Mouse (Mus musculus) lung, postnatal 36 days (tissue): Measurements from ENCODE around the gene Chmp1a.
"Not testable (repeated sequence)": the region's sequence is repeated elsewhere in the genome, so short reads cannot be mapped to it uniquely, and the experiment has no call there.

ENCODE experiments used
- DNase-seq: peaks from one replicate; pipeline ENCODE4 v3.0.0; 2022; ENCODE audit warnings: mixed read lengths

Chmp1a gene

GRCm38 (mm10) chr8:123231742-123232141 lies 19.2 kb upstream of the Chmp1a start:
- DNase-seq: no peak

DNA sequence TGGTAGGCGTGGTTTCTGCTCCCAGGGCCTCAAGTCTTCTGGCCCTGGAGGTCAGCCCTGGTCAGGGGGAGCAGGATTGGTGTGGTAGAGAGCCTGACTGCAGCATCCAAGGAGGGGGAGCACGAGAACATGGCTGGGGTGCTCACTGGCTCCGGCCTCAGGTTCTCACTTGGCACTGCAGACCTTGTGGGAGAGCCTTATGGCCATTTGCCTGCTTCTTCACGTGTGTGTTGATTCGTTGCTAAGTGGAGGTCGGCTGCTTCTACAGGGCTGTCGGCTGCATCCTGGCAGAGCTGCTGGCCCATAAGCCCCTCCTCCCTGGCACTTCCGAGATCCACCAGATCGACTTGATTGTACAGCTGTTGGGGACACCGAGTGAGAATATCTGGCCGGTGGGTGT lies 17.8 kb upstream of the Chmp1a start:
- not testable (repeated sequence) for DNase-seq

DNA sequence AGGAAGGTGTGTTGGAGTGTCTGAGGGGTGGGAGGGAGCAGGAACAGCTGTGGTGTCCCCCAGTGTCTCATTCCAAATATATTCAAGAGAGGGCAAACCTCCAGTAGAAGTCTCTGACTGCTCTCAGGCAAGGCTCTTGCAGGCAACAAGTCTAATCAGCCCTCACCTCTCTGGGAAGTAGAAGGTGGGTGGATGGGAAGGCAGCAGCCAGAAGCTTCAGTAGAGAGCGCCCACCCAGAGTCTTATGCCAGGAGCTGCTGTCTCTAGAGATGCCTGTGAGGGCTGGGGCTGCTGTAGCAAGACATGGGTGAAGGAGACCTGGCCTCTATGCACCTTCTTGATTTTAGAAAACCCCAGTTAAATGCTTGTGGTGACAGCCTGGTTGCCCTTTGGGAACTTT lies 15.9 kb upstream of the Chmp1a start:
- DNase-seq: no peak

- peak; percentile 96 for DNase-seq
Measured at GRCm38 (mm10) chr8:123224278-123225266, 12.0 kb upstream of the Chmp1a start, which contains the start of gene Cdk10. Gene Cdk10, plus strand, starts transcription at chr8:123224842.

DNA sequence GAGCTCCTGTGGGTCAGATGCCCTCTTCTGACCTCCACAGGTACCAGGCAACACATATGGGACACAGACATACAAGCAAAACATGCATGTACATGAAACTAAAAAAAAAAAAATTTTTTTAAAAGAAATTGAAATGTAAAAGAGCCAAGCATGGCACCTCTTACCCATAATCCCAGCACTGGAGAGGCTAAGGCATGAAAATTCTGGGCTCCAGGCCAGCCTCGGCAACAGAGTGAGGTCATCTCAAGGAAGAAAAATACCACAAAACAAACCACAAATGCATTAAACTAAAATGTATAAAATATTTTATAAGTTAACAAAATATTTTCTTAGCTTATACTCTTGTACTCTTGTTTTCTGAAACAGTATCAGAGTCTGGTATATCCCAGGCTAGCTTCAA lies 8.4 kb upstream of the Chmp1a start:
- no peak for DNase-seq

DNA sequence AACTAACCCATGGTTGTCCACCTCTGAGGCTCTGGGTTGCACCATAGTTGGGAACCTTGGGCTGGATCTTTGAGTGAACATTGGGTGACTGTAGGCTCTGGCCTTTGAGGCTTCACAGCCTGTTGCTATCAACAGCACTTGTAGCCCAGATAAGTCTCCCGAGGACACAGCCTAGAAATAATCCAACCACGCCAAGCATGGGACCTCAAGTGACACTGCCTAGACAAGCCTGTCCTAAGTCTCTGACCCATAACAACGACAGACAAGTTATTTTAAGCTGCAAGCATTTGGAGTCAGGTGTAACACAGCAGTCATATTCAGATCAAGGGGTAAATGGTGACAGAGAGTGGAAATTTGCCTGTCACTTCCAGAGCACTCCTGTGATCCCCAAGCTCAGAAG lies 2.9 kb upstream of the Chmp1a start:
- DNase-seq: no peak

DNA sequence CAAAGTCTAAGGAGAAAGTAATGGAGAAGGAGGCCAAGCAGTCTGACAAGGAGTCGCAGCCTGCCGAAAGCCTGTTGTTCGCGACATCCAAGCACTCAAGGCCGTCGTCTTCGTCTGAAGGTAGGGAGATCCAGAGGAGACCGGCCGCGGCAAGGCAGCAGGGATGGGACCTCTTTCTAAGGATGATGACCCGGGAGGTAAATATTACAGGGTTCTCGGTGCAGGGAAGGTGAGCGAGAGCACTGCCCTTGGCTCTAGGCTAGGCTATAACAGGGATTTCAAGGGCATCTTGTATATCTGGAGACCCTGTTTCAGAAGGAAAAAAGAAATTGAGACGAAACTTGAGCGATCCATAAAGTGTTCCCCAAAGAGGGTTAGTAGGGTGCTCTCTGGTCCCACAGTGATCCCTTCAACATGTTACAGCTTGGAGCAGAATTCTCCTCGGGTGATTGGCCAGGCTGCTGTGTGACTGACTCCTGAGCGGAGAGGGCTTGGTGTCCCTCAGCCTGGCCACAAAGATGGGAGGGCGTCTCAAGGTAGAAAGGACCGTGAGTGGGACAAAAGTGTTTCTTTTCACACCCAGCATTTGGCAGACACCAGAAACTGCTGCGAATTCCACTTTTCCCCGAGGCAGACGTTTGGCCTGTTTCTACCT lies 682 bp upstream of the Chmp1a start:
- DNase-seq: no peak

GRCm38 (mm10) chr8:123211876-123212275 lies 687 bp downstream of the Chmp1a start:
- DNase-seq: no peak

GRCm38 (mm10) chr8:123203571-123203970 lies 9.0 kb downstream of the Chmp1a start:
- no peak for DNase-seq

GRCm38 (mm10) chr8:123202288-123202687 lies 10.3 kb downstream of the Chmp1a start:
- peak; percentile 77 for DNase-seq

DNA sequence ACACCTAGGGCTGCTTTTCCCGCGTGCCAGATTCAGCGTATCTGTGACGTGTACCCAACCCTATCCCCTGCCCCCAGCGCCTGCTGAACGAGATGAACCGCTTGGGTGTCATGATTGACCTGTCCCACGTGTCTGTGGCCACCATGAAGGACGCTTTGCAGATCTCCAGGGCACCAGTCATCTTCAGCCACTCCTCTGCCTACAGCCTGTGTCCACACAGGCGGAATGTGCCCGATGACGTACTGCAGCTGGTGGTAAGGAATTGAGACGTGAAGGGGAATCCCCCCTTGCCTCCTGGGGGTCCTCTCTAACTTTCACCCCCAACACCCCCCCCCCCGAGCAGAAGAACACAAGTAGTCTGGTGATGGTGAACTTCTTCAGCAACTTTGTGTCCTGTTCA lies 12.7 kb downstream of the Chmp1a start:
- DNase-seq: no peak

DNA sequence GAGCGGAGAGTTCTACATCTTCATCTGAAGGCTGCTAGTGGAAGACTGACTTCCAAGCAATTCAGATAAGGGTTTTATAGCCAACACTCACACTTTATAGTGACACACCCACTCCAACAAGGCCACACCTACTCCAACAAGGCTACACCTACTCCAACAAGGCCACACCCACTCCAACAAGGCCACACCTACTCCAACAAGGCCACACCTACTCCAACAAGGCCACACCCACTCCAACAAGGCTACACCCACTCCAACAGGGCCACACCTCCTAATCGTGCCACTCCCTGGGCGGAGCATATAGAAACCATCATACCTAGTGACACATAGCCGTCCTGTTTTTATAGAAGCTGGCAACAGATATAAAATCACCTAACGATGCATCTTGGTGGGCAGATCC lies 15.5 kb downstream of the Chmp1a start:
- DNase-seq: not testable (repeated sequence)

- DNase-seq: no peak
Measured at GRCm38 (mm10) chr8:123193771-123194170, 18.8 kb downstream of the Chmp1a start.

DNA sequence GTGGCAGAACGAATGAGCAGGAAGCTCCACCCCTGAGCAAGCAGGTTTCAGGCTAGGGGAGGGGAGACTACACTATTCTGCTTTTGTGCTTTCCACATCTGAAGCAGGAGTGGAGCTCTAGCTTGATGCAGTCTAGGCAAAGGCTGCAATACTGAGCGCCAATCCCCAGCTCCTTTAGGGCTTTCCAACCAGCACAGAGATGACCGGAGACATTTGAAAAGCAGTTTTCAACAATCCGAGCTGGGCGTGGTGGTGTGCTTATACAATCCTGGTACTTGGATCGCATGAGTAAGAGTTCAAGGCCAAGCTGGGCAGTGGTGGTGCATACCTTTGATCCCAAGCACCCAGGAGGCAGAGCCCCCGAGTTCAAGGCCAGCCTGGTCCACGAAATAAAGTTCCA lies 20.7 kb downstream of the Chmp1a start:
- no peak for DNase-seq

DNA sequence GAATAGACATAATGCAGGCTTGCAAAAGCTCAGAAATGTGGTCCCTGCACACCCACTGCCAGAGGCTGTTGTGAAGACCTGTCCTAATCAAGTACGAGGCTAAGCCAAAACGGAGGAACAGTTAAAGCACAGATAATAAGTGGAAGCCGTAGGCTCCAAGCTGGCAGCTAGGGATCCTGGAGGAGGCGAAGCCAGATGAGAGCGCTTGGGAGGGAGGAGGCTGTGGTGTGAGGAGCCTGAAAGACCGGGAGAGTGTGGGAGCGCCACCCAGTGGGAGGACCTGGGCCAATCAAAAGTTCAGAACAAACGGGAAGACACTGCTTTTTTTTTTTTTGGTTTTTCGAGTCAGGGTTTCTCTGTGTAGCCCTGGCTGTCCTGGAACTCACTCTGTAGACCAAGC lies 21.9 kb downstream of the Chmp1a start:
- peak; percentile 87 for DNase-seq

DNA sequence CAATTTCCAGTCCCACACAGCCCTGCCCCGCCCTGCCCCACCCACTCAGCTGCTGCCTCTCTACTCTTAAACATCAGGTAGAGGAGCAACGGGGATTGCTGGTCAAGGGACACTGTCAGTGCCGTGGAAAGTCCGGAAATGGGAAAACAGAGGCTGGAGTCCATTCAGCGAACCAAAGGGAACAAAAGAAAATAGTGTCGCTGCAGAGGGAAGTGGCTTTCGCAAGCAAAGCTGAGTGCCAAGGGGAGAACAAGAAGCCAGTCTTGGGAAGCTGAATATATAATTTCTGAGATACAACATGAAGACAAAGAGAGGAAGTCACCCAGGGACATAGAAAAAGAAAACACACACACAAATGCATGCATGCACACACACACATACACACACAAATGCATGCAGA lies 23.7 kb downstream of the Chmp1a start:
- peak; percentile 25 for DNase-seq

GRCm38 (mm10) chr8:123188006-123188405 lies 24.6 kb downstream of the Chmp1a start:
- no peak for DNase-seq

GRCm38 (mm10) chr8:123185566-123186409 lies 26.8 kb downstream of the Chmp1a start, which contains the start of gene Dpep1:
Gene Dpep1, plus strand, starts transcription at chr8:123186242.
- peak; percentile 78 for DNase-seq

DNA sequence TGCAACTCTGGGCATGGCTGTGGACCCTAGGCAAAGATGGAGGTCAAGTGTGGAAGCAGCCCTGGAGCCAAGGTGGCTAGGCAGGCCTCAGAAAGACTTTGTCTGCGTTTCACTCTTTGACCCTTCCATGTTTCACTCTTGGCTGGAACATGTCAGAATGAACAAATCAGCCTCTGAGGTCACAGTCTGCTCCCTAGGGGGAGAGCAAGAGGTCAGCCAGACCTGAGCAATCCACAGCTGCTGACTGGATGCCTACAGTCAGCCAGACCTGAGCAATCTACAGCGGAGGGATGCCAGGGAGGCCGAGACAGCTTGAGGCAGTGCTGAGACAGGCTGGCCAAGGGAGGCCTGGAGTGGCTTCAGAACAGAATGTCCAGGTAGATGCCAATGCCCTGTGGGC lies 31.2 kb downstream of the Chmp1a start:
- peak; percentile 52 for DNase-seq

DNA sequence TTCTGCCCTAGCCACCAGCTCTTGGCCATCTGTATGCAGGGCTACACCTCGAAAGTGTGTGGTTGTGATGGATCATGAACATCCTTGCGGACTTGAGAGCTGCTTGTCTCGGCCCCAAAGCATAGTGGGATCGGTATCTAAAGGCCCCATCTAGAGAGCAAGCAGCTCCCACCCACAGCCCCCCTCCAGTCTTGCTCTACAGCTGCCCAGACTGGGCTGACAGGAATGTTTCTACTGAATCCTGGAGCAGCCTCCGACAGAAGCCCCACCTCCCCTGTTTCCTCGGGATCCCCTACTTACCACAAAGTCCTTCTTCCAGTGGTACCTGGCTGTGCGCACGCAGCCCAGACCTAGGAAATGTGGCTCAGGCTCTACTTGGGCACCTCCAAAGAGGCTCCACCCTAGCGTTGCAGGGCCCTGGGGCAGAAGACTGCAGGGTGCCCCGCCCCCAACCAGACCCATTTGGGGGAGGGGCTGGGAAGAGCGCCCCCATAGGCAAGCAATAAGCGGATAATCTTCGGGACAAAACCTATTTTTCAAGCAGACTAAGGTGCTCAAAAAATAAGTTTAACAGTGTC lies 54.6 kb downstream of the Chmp1a start, which contains the start of gene Sult5a1:
Gene Sult5a1 (minus strand): TSS at position 428 of the 578 bp plus-strand sequence.
- no peak for DNase-seq

DNA sequence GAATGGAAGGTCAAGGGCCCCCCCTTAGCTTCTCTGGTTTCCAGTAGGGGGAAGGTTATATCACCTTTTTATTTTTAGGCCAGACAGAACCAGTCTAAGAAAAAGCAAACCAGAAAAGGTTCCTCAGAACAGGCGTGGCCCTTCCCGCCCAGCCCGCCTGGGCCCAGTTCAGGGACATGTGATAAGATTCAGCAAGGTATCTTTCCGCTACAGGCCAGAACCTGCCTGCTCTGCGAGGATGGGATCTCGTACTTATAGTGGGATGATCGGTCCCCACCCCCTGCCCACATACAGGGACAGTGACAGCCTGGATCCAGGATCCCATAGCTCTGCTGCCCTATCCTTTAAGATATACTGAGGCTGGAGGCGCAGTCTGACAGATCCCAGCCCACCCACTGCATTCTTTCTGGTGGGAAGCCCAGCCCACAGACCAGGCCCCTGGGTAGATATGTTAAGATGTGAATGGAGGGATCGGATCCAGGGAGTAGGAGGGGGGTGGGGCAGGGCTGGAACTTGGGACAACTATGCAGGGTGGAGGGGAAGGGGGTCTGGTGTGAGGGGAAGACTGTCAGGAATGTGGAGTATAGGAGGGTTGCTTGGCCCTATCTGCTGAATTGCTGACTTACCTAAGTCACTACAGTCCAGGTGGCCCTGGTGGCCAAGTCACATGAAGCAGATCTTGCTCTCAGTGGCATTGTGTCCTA lies 56.3 kb downstream of the Chmp1a start:
- no peak for DNase-seq

- peak; percentile 71 for DNase-seq
Measured at GRCm38 (mm10) chr8:123155177-123155576, 57.4 kb downstream of the Chmp1a start.
